Mouse (Mus musculus) ES-Bruce4 (cell line): ENCODE measurements around the gene Rrbp1.

Experiments used
- CTCF ChIP-seq: IDR thresholded peaks from one replicate; pipeline ENCODE4 v1.8.1; 2011; ENCODE audit warnings: low read depth, low read length
- EP300 ChIP-seq: IDR thresholded peaks from 2 replicates; pipeline ENCODE4 v1.6.1; 2011; ENCODE audit warnings: low read depth, low read length; ENCODE audit not compliant: insufficient read depth
- POLR2A ChIP-seq: IDR thresholded peaks from one replicate; pipeline ENCODE4 v1.8.1; 2011; ENCODE audit warnings: low read length; ENCODE audit not compliant: insufficient read depth

- TF ChIP-seq CTCF (no peak), EP300 (no peak), POLR2A (no peak)
These were observed 62.6 kb downstream of the Rrbp1 start for GRCm38 (mm10) chr2:143948416-143948815.
